Mouse (Mus musculus): Measurements from ENCODE around the gene Armc12. TPM values are rescaled to one million over a fixed set of nuclear protein-coding genes. Genes with fewer than 3 reads are reported as not detected.

Armc12 gene
- polyA plus RNA-seq, 1 experiment: not detected

DNA sequence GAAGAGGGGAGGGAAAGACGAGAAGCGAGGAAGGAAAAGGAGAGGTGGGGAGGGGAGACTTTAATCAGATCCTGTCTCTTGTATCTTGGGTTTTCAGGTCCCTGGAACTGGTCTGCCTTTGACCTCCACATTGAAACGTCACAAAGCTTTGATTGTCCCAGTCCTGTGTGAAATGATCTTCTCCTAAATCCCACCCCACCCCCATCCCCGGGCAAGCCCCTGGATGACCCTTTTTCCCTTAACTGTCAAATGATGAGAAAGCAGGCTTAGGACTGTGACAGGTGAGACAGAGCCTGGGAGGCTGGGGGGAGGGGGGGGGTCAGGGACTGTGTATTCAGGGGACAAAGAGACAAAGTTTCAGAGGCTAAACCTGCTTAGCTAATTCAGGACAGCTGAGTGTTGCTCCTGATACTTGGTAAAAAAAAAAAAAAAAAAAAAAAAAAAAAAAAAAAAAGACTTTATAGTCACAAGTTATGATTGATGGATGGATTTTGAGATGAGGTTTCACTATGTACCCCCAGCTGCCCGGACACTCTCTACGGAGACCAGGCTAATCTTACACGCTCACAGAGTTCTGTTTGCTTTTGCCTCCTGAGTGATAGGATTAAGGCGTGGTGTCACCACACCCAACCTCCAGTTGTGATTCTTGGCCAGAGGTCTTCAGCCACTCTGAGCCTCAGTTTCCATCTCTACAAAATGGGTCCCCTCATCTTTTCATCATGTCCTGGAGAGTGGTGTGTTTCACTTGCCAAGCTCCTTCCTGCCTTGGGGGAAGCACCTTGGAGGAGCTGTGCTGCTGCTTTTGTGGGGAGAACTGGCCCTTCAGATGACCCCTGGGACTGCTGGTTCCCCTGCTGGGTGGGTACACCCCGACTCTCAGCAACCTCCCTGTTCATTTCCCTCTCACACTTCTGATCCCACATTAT is 18.7 kb upstream of the Armc12 start:
- TF ChIP-seq GATA1 (IDR thresholded peaks at IDR 0.05; ENCODE audit: borderline replicate concordance, low read length) (no peak), FLI1 (IDR thresholded peaks at IDR 0.05; ENCODE audit: low read length) (no peak)
- no peaks in the 10 kb centered on the region for H3K9me3 ChIP-seq
- no peaks in the 10 kb centered on the region for H3K36me3 ChIP-seq (replicated peaks; ENCODE audit: low read length)
- H3K4me1 ChIP-seq: peaks cover 77% of the 10 kb centered on the region
- H3K4me3 ChIP-seq (replicated peaks): no peak overlapping the region
- peaks cover 37% of the 10 kb centered on the region for H3K27me3 ChIP-seq (replicated peaks)

DNA sequence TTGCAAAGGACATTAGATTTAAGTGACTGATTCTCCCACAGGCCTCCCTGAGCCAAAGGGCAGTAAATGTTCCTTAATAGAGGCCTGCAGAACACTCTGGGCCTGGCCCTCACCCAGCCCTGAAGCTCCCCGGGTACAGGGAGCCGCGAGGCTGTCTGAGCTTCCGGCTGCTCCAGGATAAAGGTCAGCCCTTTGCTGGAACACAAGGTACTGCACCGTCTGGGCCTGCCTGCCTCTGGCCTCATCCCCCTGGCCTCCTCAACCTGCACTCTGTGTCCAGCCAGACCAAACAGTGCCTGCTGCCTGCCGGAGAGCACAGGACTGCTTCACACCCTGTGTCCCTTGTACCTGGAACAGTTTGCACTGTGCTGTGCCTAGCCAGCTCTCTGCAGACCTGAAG is 17.9 kb upstream of the Armc12 start:
- Histone ChIP-seq H3K27me3 (replicated peaks) (peaks cover 40% of the 10 kb centered on the region), H3K4me1 (peaks cover 76% of the 10 kb centered on the region), H3K9me3 (no peaks in the 10 kb centered on the region), H3K4me3 (replicated peaks) (peak overlapping the region; percentile 50), H3K36me3 (replicated peaks; ENCODE audit: low read length) (no peaks in the 10 kb centered on the region)
- TF ChIP-seq GATA1 (IDR thresholded peaks at IDR 0.05; ENCODE audit: borderline replicate concordance, low read length) (no peak), FLI1 (IDR thresholded peaks at IDR 0.05; ENCODE audit: low read length) (no peak)

- H3K9me3 ChIP-seq: no peaks in the 10 kb centered on the region
- no peaks in the 10 kb centered on the region for H3K36me3 ChIP-seq (replicated peaks; ENCODE audit: low read length)
- TF ChIP-seq GATA1 (IDR thresholded peaks at IDR 0.05; ENCODE audit: borderline replicate concordance, low read length) (no peak), FLI1 (IDR thresholded peaks at IDR 0.05; ENCODE audit: low read length) (no peak)
- H3K4me3 ChIP-seq (replicated peaks): no peak overlapping the region
- peaks cover 78% of the 10 kb centered on the region for H3K4me1 ChIP-seq
- H3K27me3 ChIP-seq (replicated peaks): peaks cover 45% of the 10 kb centered on the region
These were observed 17.3 kb upstream of the Armc12 start for GRCm38 (mm10) chr17:28513337-28513736.

DNA sequence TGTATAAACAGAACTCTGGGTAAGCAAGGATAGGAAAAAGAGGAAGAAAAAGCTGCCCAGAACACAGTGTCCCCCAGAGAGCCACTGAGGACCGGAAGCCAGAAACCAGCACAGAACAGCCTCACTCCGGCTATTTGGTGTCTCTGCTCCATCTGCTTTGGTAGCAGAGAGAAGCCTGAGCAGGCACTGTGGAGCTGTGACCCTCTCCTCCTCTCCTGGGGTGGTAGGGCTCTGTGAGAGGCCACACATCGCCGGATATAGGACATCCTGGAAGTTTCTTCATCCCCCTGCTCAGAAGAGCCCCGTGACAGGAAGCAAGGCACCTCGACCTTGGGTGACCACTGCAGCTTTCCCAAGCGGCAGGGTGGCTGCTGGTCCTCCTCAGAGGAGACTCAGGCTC is 16.8 kb upstream of the Armc12 start:
- Histone ChIP-seq H3K4me3 (replicated peaks) (peak overlapping the region; percentile 29), H3K4me1 (peaks cover 80% of the 10 kb centered on the region), H3K27me3 (replicated peaks) (peaks cover 49% of the 10 kb centered on the region), H3K9me3 (no peaks in the 10 kb centered on the region), H3K36me3 (replicated peaks; ENCODE audit: low read length) (no peaks in the 10 kb centered on the region)
- TF ChIP-seq FLI1 (IDR thresholded peaks at IDR 0.05; ENCODE audit: low read length): no peak

DNA sequence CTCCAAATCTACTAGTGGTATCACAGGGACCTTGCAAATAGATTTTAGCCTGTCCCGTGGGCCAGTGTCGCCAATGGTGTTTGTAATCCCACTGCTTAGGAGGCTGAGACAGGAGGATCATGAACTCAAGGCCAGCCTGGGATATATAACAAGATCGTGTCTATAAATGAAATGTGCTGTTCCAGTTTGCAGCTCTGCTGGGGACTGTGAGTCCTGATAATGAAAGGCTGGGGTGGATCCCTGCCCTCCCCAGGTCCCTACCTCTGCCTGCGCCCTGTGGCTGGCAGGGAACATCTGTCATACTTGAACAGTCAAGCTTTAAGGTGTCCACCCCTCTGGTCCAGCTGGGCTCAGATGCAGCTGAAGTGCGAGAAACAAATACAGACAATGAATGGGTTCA is 16.1 kb upstream of the Armc12 start:
- Histone ChIP-seq H3K27me3 (replicated peaks) (peaks cover 54% of the 10 kb centered on the region), H3K4me3 (replicated peaks) (no peak overlapping the region)

DNA sequence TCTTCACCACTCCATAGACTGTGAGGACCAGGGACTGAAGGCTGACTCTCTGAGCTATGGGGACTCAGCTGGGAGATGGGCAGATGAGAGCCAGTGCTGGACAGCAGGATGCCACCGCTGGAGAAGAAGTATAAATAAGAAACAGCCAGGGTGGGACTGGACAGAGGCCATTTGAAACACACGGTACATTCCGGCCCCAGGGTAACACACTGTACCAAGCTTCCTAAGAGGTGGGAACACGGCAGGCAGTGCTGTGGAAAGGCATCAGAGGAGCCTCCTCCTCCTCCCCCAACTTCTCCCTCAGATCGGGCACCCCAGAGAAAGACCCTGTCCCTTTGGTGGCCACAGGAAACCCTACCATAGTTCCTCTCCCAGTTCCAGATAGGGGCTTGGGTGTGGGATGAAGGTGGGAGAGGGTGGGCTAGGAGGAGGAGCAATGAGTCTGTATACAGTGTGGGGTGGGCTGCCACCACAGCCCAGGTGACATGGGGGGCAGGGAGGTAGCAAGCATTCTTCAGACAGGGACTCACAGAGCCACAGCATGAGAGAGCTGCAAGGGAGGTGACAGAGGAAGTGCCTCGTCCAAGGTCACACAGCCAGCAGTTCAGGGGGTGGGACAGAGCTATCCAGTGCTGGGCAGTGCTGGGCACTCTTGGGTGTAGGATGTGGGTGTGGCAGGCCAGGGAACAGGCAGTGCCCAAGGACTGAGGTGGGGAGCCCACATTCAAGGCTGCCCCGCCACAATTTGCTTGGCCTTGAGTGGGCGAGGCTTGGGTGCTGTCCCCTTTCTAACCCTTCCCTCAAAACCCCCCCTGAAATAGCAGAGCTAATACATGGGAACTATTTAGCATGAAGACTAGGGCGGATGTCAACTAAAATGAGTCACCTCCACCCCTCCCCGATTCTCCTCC is 14.9 kb upstream of the Armc12 start:
- peaks cover 72% of the 10 kb centered on the region for H3K4me1 ChIP-seq
- no peaks in the 10 kb centered on the region for H3K36me3 ChIP-seq (replicated peaks; ENCODE audit: low read length)
- no peaks in the 10 kb centered on the region for H3K9me3 ChIP-seq
- H3K4me3 ChIP-seq (replicated peaks): peak overlapping the region; percentile 71
- TF ChIP-seq FLI1 (IDR thresholded peaks at IDR 0.05; ENCODE audit: low read length): no peak
- H3K27me3 ChIP-seq (replicated peaks): peaks cover 56% of the 10 kb centered on the region

More for the DNA sequence above, 16.1 kb upstream of the Armc12 start:
- H3K9me3 ChIP-seq: no peaks in the 10 kb centered on the region
- peaks cover 82% of the 10 kb centered on the region for H3K4me1 ChIP-seq
- H3K36me3 ChIP-seq (replicated peaks; ENCODE audit: low read length): no peaks in the 10 kb centered on the region
- TF ChIP-seq GATA1 (IDR thresholded peaks at IDR 0.05; ENCODE audit: borderline replicate concordance, low read length) (no peak), FLI1 (IDR thresholded peaks at IDR 0.05; ENCODE audit: low read length) (no peak)

DNA sequence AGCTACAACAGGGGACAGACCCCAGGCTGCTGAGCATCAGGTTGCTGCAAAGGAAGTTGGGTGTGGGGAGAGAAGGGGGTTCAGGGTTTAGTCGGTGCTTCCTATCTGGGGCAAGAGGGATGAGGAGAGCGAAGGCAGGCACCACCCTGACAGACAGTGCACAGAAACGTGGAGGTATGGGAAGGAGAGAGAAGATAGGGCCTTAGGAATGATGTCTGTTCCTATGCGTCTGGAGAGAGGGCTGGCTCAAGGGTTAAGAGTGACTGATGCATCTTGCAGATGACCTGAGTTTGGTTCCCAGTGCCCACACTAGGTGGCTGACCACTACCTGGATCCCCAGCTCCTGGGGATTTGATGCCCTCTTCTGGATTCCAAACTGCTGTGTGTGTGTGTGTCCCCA is 13.7 kb upstream of the Armc12 start:
- H3K4me3 ChIP-seq (replicated peaks): no peak overlapping the region
- H3K27me3 ChIP-seq (replicated peaks): peaks cover 60% of the 10 kb centered on the region
- H3K4me1 ChIP-seq: peaks cover 69% of the 10 kb centered on the region
- no peaks in the 10 kb centered on the region for H3K9me3 ChIP-seq
- H3K36me3 ChIP-seq (replicated peaks; ENCODE audit: low read length): no peaks in the 10 kb centered on the region
- TF ChIP-seq GATA1 (IDR thresholded peaks at IDR 0.05; ENCODE audit: borderline replicate concordance, low read length) (no peak), FLI1 (IDR thresholded peaks at IDR 0.05; ENCODE audit: low read length) (no peak)

DNA sequence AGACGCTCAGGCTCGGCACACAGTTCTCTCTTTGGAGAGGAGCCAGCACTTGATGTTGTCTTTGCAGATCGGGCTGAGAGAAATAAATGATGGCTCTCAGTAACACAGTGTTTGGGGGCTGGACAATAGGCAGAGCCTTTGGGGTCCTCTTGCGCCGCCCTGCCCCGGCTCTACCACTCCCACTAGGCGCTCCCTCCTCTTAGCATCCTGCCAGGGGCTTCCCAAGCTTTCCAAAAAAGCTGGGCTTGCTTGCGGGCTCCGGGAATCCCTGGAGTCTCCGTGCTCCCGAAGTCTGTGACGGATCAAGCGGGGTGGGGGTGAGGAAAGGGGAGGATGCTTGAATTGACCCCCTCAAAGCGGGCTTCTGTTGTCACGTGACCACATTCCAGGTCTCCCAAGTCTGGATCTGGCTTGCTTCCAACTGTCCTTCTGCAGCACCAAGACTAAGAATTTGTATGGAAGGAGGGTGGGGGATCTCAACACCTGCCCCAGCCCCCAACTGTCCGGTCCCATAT is 13.1 kb upstream of the Armc12 start, which contains the start of gene Fkbp5:
Fkbp5 (minus strand) TSS at position 87 of the 515 bp plus-strand sequence.
- H3K4me3 ChIP-seq (replicated peaks): peak within 1 kb of the TSS; percentile 90

DNA sequence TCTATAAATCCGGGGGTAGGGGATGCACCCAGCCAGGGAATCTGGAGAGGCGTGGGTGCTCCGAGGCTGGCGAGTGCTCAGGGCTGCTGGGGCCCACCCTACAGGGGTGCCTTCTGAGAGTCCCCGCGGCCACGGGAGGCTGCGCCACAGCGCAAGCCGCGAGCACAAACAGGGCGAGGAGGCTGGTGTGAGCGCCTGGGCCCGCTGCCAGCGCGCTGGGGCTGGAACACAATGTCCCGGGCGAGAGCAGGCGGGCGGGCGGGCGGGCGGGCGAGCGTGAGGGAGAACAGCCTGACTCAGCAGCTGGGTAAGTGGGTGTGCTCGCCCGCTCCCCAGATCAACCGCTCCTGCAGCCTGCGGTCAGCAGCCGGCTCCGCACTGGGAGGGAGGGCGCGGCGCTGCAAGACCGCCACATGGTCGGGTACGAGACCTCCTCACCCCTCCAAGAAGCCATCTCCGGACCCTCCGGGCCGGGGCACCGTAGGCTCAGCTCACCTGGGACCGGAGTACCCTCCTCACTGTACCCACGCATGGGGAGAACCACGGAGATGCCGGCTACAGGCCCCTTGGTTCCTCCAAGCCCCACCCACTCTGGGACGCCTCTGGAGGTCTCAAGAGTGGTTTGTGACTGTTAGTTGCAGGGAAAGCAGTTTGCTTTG is 12.5 kb upstream of the Armc12 start:
- peaks cover 60% of the 10 kb centered on the region for H3K27me3 ChIP-seq (replicated peaks)
- peaks cover 70% of the 10 kb centered on the region for H3K4me1 ChIP-seq
- no peaks in the 10 kb centered on the region for H3K36me3 ChIP-seq (replicated peaks; ENCODE audit: low read length)
- peak overlapping the region; percentile 90 for H3K4me3 ChIP-seq (replicated peaks)
- H3K9me3 ChIP-seq: no peaks in the 10 kb centered on the region
- no peak for TF ChIP-seq GATA1 (IDR thresholded peaks at IDR 0.05; ENCODE audit: borderline replicate concordance, low read length)
- TF ChIP-seq FLI1 (IDR thresholded peaks at IDR 0.05; ENCODE audit: low read length): no peak

More for the DNA sequence above, 13.1 kb upstream of the Armc12 start, which contains the start of gene Fkbp5:
- Histone ChIP-seq H3K9me3 (no peaks in the 10 kb centered on the region), H3K36me3 (replicated peaks; ENCODE audit: low read length) (no peaks in the 10 kb centered on the region), H3K27me3 (replicated peaks) (peaks cover 62% of the 10 kb centered on the region), H3K4me1 (peaks cover 69% of the 10 kb centered on the region)
- no peak for TF ChIP-seq FLI1 (IDR thresholded peaks at IDR 0.05; ENCODE audit: low read length)
- TF ChIP-seq GATA1 (IDR thresholded peaks at IDR 0.05; ENCODE audit: borderline replicate concordance, low read length): no peak
